Mouse (Mus musculus) lung, postnatal 0 days (tissue): ENCODE measurements around the gene Npff. TPM values are rescaled to one million over a fixed set of nuclear protein-coding genes. Genes with fewer than 3 reads are reported as not detected.

Experiments
- ATAC-seq: fragments of 200-750 bp; cut with Nextera tagmentation; 2 replicates; pipeline ENCODE4 v1.8.0; 2017; ENCODE audit warnings: moderate library complexity
- DNase-seq: peaks from one replicate; pipeline ENCODE4 v3.0.0-alpha.2; 2016; ENCODE audit warnings: low spot score
- H3K27ac ChIP-seq: fragments of 300-500 bp; sonication (generic); 2 replicates; pipeline ENCODE4 v1.5.1; 2014; ENCODE audit warnings: antibody characterized with exemption, mild to moderate bottlenecking, low read length, mixed read lengths
- H3K27me3 ChIP-seq: fragments of 300-500 bp; sonication (generic); replicated peaks from 2 replicates; pipeline ENCODE4 v1.6.1; 2014; ENCODE audit warnings: low read length, mixed read lengths; ENCODE audit not compliant: insufficient read depth
- H3K36me3 ChIP-seq: fragments of 300-500 bp; sonication (generic); 2 replicates; pipeline ENCODE4 v1.6.1; 2014; ENCODE audit warnings: low read length, mixed read lengths; ENCODE audit not compliant: insufficient read depth
- H3K4me1 ChIP-seq: fragments of 300-500 bp; sonication (generic); 2 replicates; pipeline ENCODE4 v1.6.1; 2014; ENCODE audit warnings: antibody characterized with exemption, low read depth, low read length, mixed read lengths; ENCODE audit not compliant: insufficient read depth
- H3K4me2 ChIP-seq: fragments of 300-500 bp; sonication (generic); replicated peaks from 2 replicates; pipeline ENCODE4 v1.6.1; 2014; ENCODE audit warnings: low read depth, mild to moderate bottlenecking, low read length, moderate library complexity, mixed read lengths
- H3K4me3 ChIP-seq: fragments of 300-500 bp; sonication (generic); 2 replicates; pipeline ENCODE4 v1.5.1; 2014; ENCODE audit warnings: low read depth, low read length
- H3K9ac ChIP-seq: fragments of 300-500 bp; sonication (generic); replicated peaks from 2 replicates; pipeline ENCODE4 v1.6.1; 2014; ENCODE audit warnings: low read depth, mild to moderate bottlenecking
- H3K9me3 ChIP-seq: fragments of 300-500 bp; sonication (generic); 2 replicates; pipeline ENCODE4 v1.6.1; 2016; ENCODE audit warnings: low read length, mixed read lengths
- CTCF ChIP-seq: IDR thresholded peaks from 2 replicates; pipeline ENCODE4 v1.5.1; 2016; ENCODE audit warnings: antibody characterized with exemption, mild to moderate bottlenecking
- EP300 ChIP-seq: IDR thresholded peaks from 2 replicates; pipeline ENCODE4 v1.6.1; 2016; ENCODE audit warnings: antibody characterized with exemption, mild to moderate bottlenecking, control low read depth
- WGBS: fragments of 180-500 bp; shearing (Covaris S2); extraction: QIAGEN DNeasy Blood & Tissue Kit; methylation state at CpG from one replicate; pipeline ENCODE4 v1.1.7; 2014; 5-methylcytosine and 5-hydroxymethylcytosine counted together
- polyA plus RNA-seq: library from polyadenylated mRNA; unstranded; fragments of >200 nt; fragmentation: Nextera tagmentation; extraction: Ambion mirVana; gene quantifications from 2 replicates; pipeline ENCODE4 v1.2.1, GENCODE M21; 2015

Npff gene
- polyA plus RNA-seq, 1 experiment from 2014 or later = 3.7 TPM

GRCm38 (mm10) chr15:102557580-102557979 is 32.8 kb upstream of the Npff start:
- ATAC-seq = no peak
- DNase-seq = peak; percentile 25

GRCm38 (mm10) chr15:102555581-102555980 is 30.8 kb upstream of the Npff start:
- TF ChIP-seq CTCF = no peak
- TF ChIP-seq EP300 = no peak
- no peak for DNase-seq
- no peak for ATAC-seq
- H3K36me3 ChIP-seq = peaks cover 29% of the 10 kb centered on the region; the same call in 1 of the 2 replicates
- no peak overlapping the region for H3K4me3 ChIP-seq
- H3K4me2 ChIP-seq = no peak overlapping the region
- H3K9ac ChIP-seq = no peak overlapping the region
- H3K27me3 ChIP-seq = no peaks in the 10 kb centered on the region
- no peaks in the 10 kb centered on the region for H3K4me1 ChIP-seq
- WGBS = 98% methylated on average over 1 of the region's 1 CpGs
- no peaks in the 10 kb centered on the region for H3K9me3 ChIP-seq
- H3K27ac ChIP-seq = no peak overlapping the region

More at GRCm38 (mm10) chr15:102557580-102557979, 32.8 kb upstream of the Npff start:
- Histone ChIP-seq H3K9me3 (no peaks in the 10 kb centered on the region), H3K4me3 (no peak overlapping the region), H3K27ac (peak overlapping the region; percentile 12; the same call in 1 of the 2 replicates), H3K27me3 (no peaks in the 10 kb centered on the region), H3K4me2 (no peak overlapping the region), H3K9ac (no peak overlapping the region), H3K36me3 (peaks cover 14% of the 10 kb centered on the region; the same call in 1 of the 2 replicates), H3K4me1 (no peaks in the 10 kb centered on the region)
- TF ChIP-seq CTCF (peak; percentile 43), EP300 (no peak)

GRCm38 (mm10) chr15:102552599-102552998 is 27.9 kb upstream of the Npff start:
- DNase-seq (no peak), ATAC-seq (no peak)
- TF ChIP-seq EP300 (no peak), CTCF (no peak)
- H3K9ac ChIP-seq = no peak overlapping the region
- no peaks in the 10 kb centered on the region for H3K9me3 ChIP-seq
- H3K36me3 ChIP-seq = peaks cover 29% of the 10 kb centered on the region; the same call in 1 of the 2 replicates
- H3K4me3 ChIP-seq = no peak overlapping the region
- no peak overlapping the region for H3K27ac ChIP-seq
- WGBS = 96% methylated on average over 5 of the region's 5 CpGs
- no peaks in the 10 kb centered on the region for H3K4me1 ChIP-seq
- H3K4me2 ChIP-seq = no peak overlapping the region
- H3K27me3 ChIP-seq = no peaks in the 10 kb centered on the region

- Histone ChIP-seq H3K27me3 (no peaks in the 10 kb centered on the region), H3K4me1 (no peaks in the 10 kb centered on the region), H3K9me3 (no peaks in the 10 kb centered on the region), H3K4me3 (no peak overlapping the region), H3K36me3 (peaks cover 40% of the 10 kb centered on the region), H3K4me2 (no peak overlapping the region), H3K27ac (no peak overlapping the region), H3K9ac (no peak overlapping the region)
- ATAC-seq (no peak), DNase-seq (no peak)
- 98% methylated on average over 3 of the region's 3 CpGs for WGBS
- TF ChIP-seq CTCF (no peak), EP300 (no peak)
These were observed 22.7 kb upstream of the Npff start for GRCm38 (mm10) chr15:102547478-102547877.

GRCm38 (mm10) chr15:102546677-102547427 is 22.1 kb upstream of the Npff start:
- 62% methylated on average over 3 of the region's 3 CpGs for WGBS
- ATAC-seq = 0 out of 2 replicates have a peak, but pooled peaks have one; percentile 11

GRCm38 (mm10) chr15:102546246-102546645 is 21.5 kb upstream of the Npff start:
- no peaks in the 10 kb centered on the region for H3K9me3 ChIP-seq
- H3K4me3 ChIP-seq = no peak overlapping the region
- H3K27me3 ChIP-seq = no peaks in the 10 kb centered on the region
- no peak for DNase-seq
- H3K27ac ChIP-seq = no peak overlapping the region
- no peak overlapping the region for H3K9ac ChIP-seq
- ATAC-seq = no peak
- no peak for TF ChIP-seq CTCF
- TF ChIP-seq EP300 = no peak
- WGBS = 92% methylated on average over 3 of the region's 3 CpGs
- peaks cover 29% of the 10 kb centered on the region for H3K36me3 ChIP-seq
- H3K4me2 ChIP-seq = no peak overlapping the region
- H3K4me1 ChIP-seq = no peaks in the 10 kb centered on the region

More at GRCm38 (mm10) chr15:102546677-102547427, 22.1 kb upstream of the Npff start:
- Histone ChIP-seq H3K27ac (no peak overlapping the region), H3K4me1 (no peaks in the 10 kb centered on the region), H3K9ac (no peak overlapping the region), H3K4me2 (no peak overlapping the region), H3K36me3 (peaks cover 34% of the 10 kb centered on the region), H3K9me3 (no peaks in the 10 kb centered on the region), H3K4me3 (no peak overlapping the region), H3K27me3 (no peaks in the 10 kb centered on the region)
- TF ChIP-seq CTCF = peak; percentile 18; the same call in 1 of the 2 replicates
- TF ChIP-seq EP300 = no peak
- DNase-seq = peak; percentile 30
